11 mouse cellular contexts compared by ENCODE assay signal in genomic region chr6:123340093-123340492, GRCm38 (mm10). TPM values are rescaled to one million over a fixed set of nuclear protein-coding genes. Genes with fewer than 3 reads are reported as not detected.
DNase-seq lines count a peak whose midpoint lies in the region; ATAC-seq and TF ChIP-seq lines count a peak whose summit lies in the region.
"Had no signal": no experiment of that assay in that cellular context is flagged by ENCODE, and none has a peak within 500 bp of the region (broad histone marks: within the 10 kb centered on the region; RNA-seq: fewer than 3 reads in every experiment).

No protein-coding gene starts in this region.

- in situ Hi-C loops in Patski (cut with MboI; ENCODE audit: low pct_unique_long_range_greater_than_20kb): no loop called here

- H3K4me3 ChIP-seq in kidney, adult 2 months (ENCODE audit: insufficient read depth, low read depth, low read length): no peak overlapping the region
- H3K4me3 ChIP-seq in midbrain, embryonic 13.5 days (replicated peaks): no peak overlapping the region

- TF ChIP-seq POLR2A in kidney, adult 2 months (IDR thresholded peaks at IDR 0.05; ENCODE audit: low read depth, low read length): no peak

- ATAC-seq in Patski: no peak
- ATAC-seq in midbrain, embryonic 13.5 days: peak; percentile 37; the same call in 1 of the 2 replicates

- peak; percentile 4 for DNase-seq in kidney, adult 18-20 months
- no peak for DNase-seq in kidney, adult 11 months
- DNase-seq in Patski (ENCODE audit: low read depth, low spot score): no peak
- peak; percentile 5 for DNase-seq in kidney, adult 2 months
- DNase-seq in spleen, adult 12 weeks (ENCODE audit: low spot score): no peak
- DNase-seq in thymus, postnatal 25 days: no peak
- DNase-seq in adrenal gland, postnatal 10 days: no peak

- POLR2A ChIA-PET in Patski (lab: Charles Lee): no interaction called here

- no peak overlapping the region for H3K27ac ChIP-seq in kidney, adult 2 months (ENCODE audit: insufficient read depth, low read depth, low read length)
- no peak overlapping the region for H3K27ac ChIP-seq in midbrain, embryonic 13.5 days

- no peaks in the 10 kb centered on the region for H3K9me3 ChIP-seq in midbrain, embryonic 13.5 days

- H3K27me3 ChIP-seq in Patski: no peaks in the 10 kb centered on the region
- no peaks in the 10 kb centered on the region for H3K27me3 ChIP-seq in kidney, adult 2 months (replicated peaks; ENCODE audit: control insufficient read depth, insufficient read depth, low read length)
- H3K27me3 ChIP-seq in midbrain, embryonic 13.5 days: no peaks in the 10 kb centered on the region

- TF ChIP-seq CTCF in Patski (IDR thresholded peaks at IDR 0.05): peak; percentile 19
- TF ChIP-seq CTCF in kidney, adult 2 months (conservative IDR thresholded peaks at IDR 0.05; ENCODE audit: insufficient read depth, insufficient read length, low read depth, low read length): peak; percentile 78

- CTCF ChIA-PET in Patski (lab: Charles Lee): no interaction called here

- no peaks in the 10 kb centered on the region for H3K4me1 ChIP-seq in kidney, adult 2 months (ENCODE audit: control insufficient read depth, insufficient read depth, low read length)
- H3K4me1 ChIP-seq in midbrain, embryonic 13.5 days (replicated peaks): no peaks in the 10 kb centered on the region

- H3K36me3 ChIP-seq in kidney, adult 2 months (ENCODE audit: control insufficient read depth, insufficient read depth, low read length): no peaks in the 10 kb centered on the region
- H3K36me3 ChIP-seq in midbrain, embryonic 13.5 days: no peaks in the 10 kb centered on the region

- H3K4me2 ChIP-seq in midbrain, embryonic 13.5 days (replicated peaks): no peak overlapping the region

- H3K9ac ChIP-seq in midbrain, embryonic 13.5 days (replicated peaks): no peak overlapping the region

RNA-seq across cellular contexts. Expression of gene Vmn2r19, which starts 32.0 kb away (rescaled TPM):
- not detected for polyA plus RNA-seq in Patski (2021)
- polyA plus RNA-seq in kidney, adult 2 months (2012; rRNA removed): not detected in 2 replicates
- polyA plus RNA-seq in midbrain, embryonic 13.5 days (2015; fragmentation: Nextera tagmentation; extraction: Ambion mirVana): not detected in 2 replicates
- total RNA-seq in adrenal gland, postnatal 10 days (2021): not detected
- total RNA-seq: heart, adult 8-10 months had no signal
- polyA plus RNA-seq: lung, embryonic 16.5 days; stomach, embryonic 16.5 days had no signal

RNA-seq across cellular contexts. Expression of gene Clec4e, which starts 50.4 kb away (rescaled TPM):
- not detected for polyA plus RNA-seq in Patski (2021)
- polyA plus RNA-seq in kidney, adult 2 months (2012; rRNA removed): 0.03 TPM in 1 of 2 replicates, not detected in the other
- not detected in 2 replicates for polyA plus RNA-seq in midbrain, embryonic 13.5 days (2015; fragmentation: Nextera tagmentation; extraction: Ambion mirVana)
- under 1 TPM; 0.15 to 0.18 TPM for total RNA-seq in adrenal gland, postnatal 10 days (2021)

Comparison
In these comparisons a context has a peak if more than half of its experiments do, and no peak if none do; other contexts are left out.
1. DNase-seq: peak in kidney, adult 18-20 months (single experiment) and kidney, adult 2 months (single experiment); none in kidney, adult 11 months (single experiment), Patski (single experiment), spleen, adult 12 weeks (single experiment), thymus, postnatal 25 days (single experiment) and adrenal gland, postnatal 10 days (single experiment).